Comparison of ENCODE assay signal across 13 mouse cellular contexts in the genomic region with DNA sequence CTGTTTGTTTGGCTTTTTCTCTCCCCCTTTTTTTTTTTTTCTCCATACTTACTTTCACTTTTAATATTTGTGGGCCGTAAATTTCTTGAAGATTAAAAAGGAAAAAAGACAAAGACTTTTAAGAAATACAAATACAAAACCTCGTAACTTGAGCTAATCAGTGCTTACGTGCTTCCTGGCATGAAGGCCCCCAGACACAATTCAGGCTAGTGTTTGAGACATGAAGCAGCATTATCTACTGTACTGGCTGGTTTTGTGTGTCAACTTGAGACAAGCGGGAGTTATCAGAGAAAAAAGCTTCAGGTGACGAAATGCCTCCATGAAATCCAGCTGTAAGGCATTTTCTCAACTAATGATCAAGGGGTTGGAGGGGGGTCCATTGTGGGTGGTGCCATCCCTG.
DNase-seq lines count a peak whose midpoint lies in the region; ATAC-seq and TF ChIP-seq lines count a peak whose summit lies in the region.
"Had no signal": no experiment of that assay in that cellular context is flagged by ENCODE, and none has a peak within 500 bp of the region (broad histone marks: within the 10 kb centered on the region; RNA-seq: fewer than 3 reads in every experiment).

No protein-coding gene starts in this region.

- peak overlapping the region; percentile 21 for H3K4me2 ChIP-seq in kidney, embryonic 16.5 days (replicated peaks; ENCODE audit: low read depth, low read length)
- peak overlapping the region; percentile 42 for H3K4me2 ChIP-seq in heart, embryonic 14.5 days (ENCODE audit: low read length)
- peak overlapping the region; percentile 23 for H3K4me2 ChIP-seq in liver, embryonic 16.5 days (ENCODE audit: low read depth, low read length)
- H3K4me2 ChIP-seq in forebrain, postnatal 0 days (ENCODE audit: low read depth): no peak overlapping the region
- H3K4me2 ChIP-seq: midbrain, embryonic 15.5 days had no signal

- H3K27me3 ChIP-seq in kidney, embryonic 16.5 days (ENCODE audit: insufficient read depth, low read length): no peaks in the 10 kb centered on the region
- no peaks in the 10 kb centered on the region for H3K27me3 ChIP-seq in heart, embryonic 14.5 days (ENCODE audit: control insufficient read depth, insufficient read depth, low read length)
- H3K27me3 ChIP-seq in liver, embryonic 16.5 days (ENCODE audit: control insufficient read depth, insufficient read depth, low read depth, low read length): no peaks in the 10 kb centered on the region
- no peaks in the 10 kb centered on the region for H3K27me3 ChIP-seq in forebrain, postnatal 0 days (ENCODE audit: insufficient read depth, low read length)
- H3K27me3 ChIP-seq: midbrain, embryonic 15.5 days had no signal

- DNase-seq in kidney, adult 8-10 months: no peak
- DNase-seq in forebrain, postnatal 0 days: no peak
- DNase-seq in thymus, postnatal 10 days (ENCODE audit: low spot score in 2 of 2): no peak
- no peak for DNase-seq in T-cell, adult 2 months (ENCODE audit: low spot score)
- DNase-seq: kidney, postnatal 36 days; left cerebral cortex, postnatal 4 days; thymus, postnatal 14 days had no signal

- no peak for ATAC-seq in kidney, embryonic 16.5 days (ENCODE audit: low FRiP score, low TSS enrichment)
- peak; percentile 59; the same call in 1 of the 2 replicates for ATAC-seq in heart, embryonic 14.5 days (ENCODE audit: insufficient number of reproducible peaks, insufficient read depth, low FRiP score, low read depth)
- no peak for ATAC-seq in liver, embryonic 16.5 days (ENCODE audit: low read depth)
- ATAC-seq in forebrain, postnatal 0 days: no peak
- ATAC-seq: forebrain, embryonic 14.5 days; midbrain, embryonic 15.5 days had no signal

- H3K9ac ChIP-seq in kidney, embryonic 16.5 days (replicated peaks; ENCODE audit: low read length): no peak overlapping the region
- H3K9ac ChIP-seq in heart, embryonic 14.5 days (ENCODE audit: low read length): peak overlapping the region; percentile 41; the same call in 1 of the 2 replicates
- H3K9ac ChIP-seq in liver, embryonic 16.5 days (ENCODE audit: low read depth, low read length): no peak overlapping the region
- no peak overlapping the region for H3K9ac ChIP-seq in forebrain, postnatal 0 days
- H3K9ac ChIP-seq: midbrain, embryonic 15.5 days had no signal

- peaks cover 11% of the 10 kb centered on the region; the same call in 1 of the 2 replicates for H3K4me1 ChIP-seq in kidney, embryonic 16.5 days (ENCODE audit: insufficient read depth, low read length)
- H3K4me1 ChIP-seq in brown adipose tissue, adult 24 weeks (ENCODE audit: control insufficient read depth, insufficient read depth, insufficient read length, low read length): peaks cover 5% of the 10 kb centered on the region; the same call in 1 of the 2 replicates
- H3K4me1 ChIP-seq in heart, embryonic 14.5 days (ENCODE audit: control insufficient read depth in 2 of 2, insufficient read depth in 2 of 2, low read length in 2 of 2): peaks cover 5 to 9% of the 10 kb centered on the region in 2 experiments
- no peaks in the 10 kb centered on the region; the same call in 1 of the 2 replicates for H3K4me1 ChIP-seq in liver, embryonic 16.5 days (ENCODE audit: control insufficient read depth, low read depth, low read length)
- H3K4me1 ChIP-seq in forebrain, postnatal 0 days (ENCODE audit: insufficient read depth): no peaks in the 10 kb centered on the region
- H3K4me1 ChIP-seq: midbrain, embryonic 15.5 days had no signal

- no peak overlapping the region for H3K4me3 ChIP-seq in kidney, embryonic 16.5 days (ENCODE audit: low read length)
- H3K4me3 ChIP-seq in brown adipose tissue, adult 24 weeks (ENCODE audit: insufficient read depth, low read depth, low read length): peak overlapping the region; percentile 45
- peak overlapping the region in 1 of 2 experiments; percentile 13; a peak in 1 of 4 replicates for H3K4me3 ChIP-seq in heart, embryonic 14.5 days (ENCODE audit: control insufficient read depth in 1 of 2, insufficient read depth in 1 of 2, low read depth in 1 of 2, low read length in 2 of 2)
- H3K4me3 ChIP-seq in liver, embryonic 16.5 days (ENCODE audit: low read depth, low read length): no peak overlapping the region
- H3K4me3 ChIP-seq in forebrain, postnatal 0 days (ENCODE audit: low read depth, low read length): no peak overlapping the region
- H3K4me3 ChIP-seq: midbrain, embryonic 15.5 days had no signal

- H3K9me3 ChIP-seq in kidney, embryonic 16.5 days (ENCODE audit: low read length): no peaks in the 10 kb centered on the region
- H3K9me3 ChIP-seq in heart, embryonic 14.5 days (ENCODE audit: control insufficient read depth, low read length): no peaks in the 10 kb centered on the region
- no peaks in the 10 kb centered on the region for H3K9me3 ChIP-seq in liver, embryonic 16.5 days (replicated peaks; ENCODE audit: control insufficient read depth, low read length)
- no peaks in the 10 kb centered on the region for H3K9me3 ChIP-seq in forebrain, postnatal 0 days (ENCODE audit: low read length)
- H3K9me3 ChIP-seq: midbrain, embryonic 15.5 days had no signal

- 37% methylated on average over 5 of the region's 5 CpGs for WGBS in kidney, embryonic 16.5 days
- 10% methylated on average over 5 of the region's 5 CpGs for WGBS in heart, embryonic 14.5 days
- 33% methylated on average over 5 of the region's 5 CpGs for WGBS in liver, embryonic 16.5 days (ENCODE audit: insufficient replicate concordance)
- 73% methylated on average over 5 of the region's 5 CpGs for WGBS in forebrain, postnatal 0 days

- TF ChIP-seq CTCF in forebrain, postnatal 0 days (IDR thresholded peaks at IDR 0.05; ENCODE audit: low read depth): no peak

- H3K36me3 ChIP-seq in kidney, embryonic 16.5 days (ENCODE audit: insufficient read depth, low read length): no peaks in the 10 kb centered on the region
- H3K36me3 ChIP-seq in heart, embryonic 14.5 days (ENCODE audit: control insufficient read depth, insufficient read depth, low read length): no peaks in the 10 kb centered on the region
- no peaks in the 10 kb centered on the region for H3K36me3 ChIP-seq in liver, embryonic 16.5 days (ENCODE audit: control insufficient read depth, insufficient read depth)
- no peaks in the 10 kb centered on the region for H3K36me3 ChIP-seq in forebrain, postnatal 0 days (ENCODE audit: insufficient read depth)
- H3K36me3 ChIP-seq: midbrain, embryonic 15.5 days had no signal

- H3K27ac ChIP-seq in kidney, embryonic 16.5 days (ENCODE audit: low read length): peak overlapping the region; percentile 82
- H3K27ac ChIP-seq in brown adipose tissue, adult 24 weeks (replicated peaks; ENCODE audit: low read depth, low read length): peak overlapping the region; percentile 77
- H3K27ac ChIP-seq in heart, embryonic 14.5 days (replicated peaks in 1 of 2; ENCODE audit: control insufficient read depth in 1 of 2, insufficient read depth in 1 of 2, low read depth in 2 of 2, low read length in 2 of 2): peak overlapping the region; percentile 94 to 95
- peak overlapping the region; percentile 76 for H3K27ac ChIP-seq in liver, embryonic 16.5 days (ENCODE audit: low read length)
- no peak overlapping the region for H3K27ac ChIP-seq in forebrain, postnatal 0 days (ENCODE audit: low read depth, low read length)
- H3K27ac ChIP-seq: midbrain, embryonic 15.5 days had no signal
